Mouse (Mus musculus): Measurements from ENCODE around the gene Slfn5.

GRCm38 (mm10) chr11:82961743-82962142, 10.6 kb downstream of the Slfn5 start:
- TF ChIP-seq CTCF (conservative IDR thresholded peaks at IDR 0.05; ENCODE audit: low read length): no peak
- no peak for TF ChIP-seq POU5F1 (IDR thresholded peaks at IDR 0.05; ENCODE audit: borderline replicate concordance, low read length)
- no peak for TF ChIP-seq NANOG (IDR thresholded peaks at IDR 0.05; ENCODE audit: borderline replicate concordance, low read length)
